Mouse (Mus musculus): ENCODE measurements around the gene Dnajc6.

- TF ChIP-seq CTCF (IDR thresholded peaks at IDR 0.05; ENCODE audit: borderline replicate concordance, control insufficient read depth, extremely low read depth, insufficient read depth, low read length, poor library complexity): no peak
- TF ChIP-seq POLR2A (IDR thresholded peaks at IDR 0.05; ENCODE audit: control insufficient read depth, extremely low read depth, insufficient read depth, low read length, poor library complexity): no peak
These were observed 128.8 kb downstream of the Dnajc6 start for GRCm38 (mm10) chr4:101625278-101625677.
